Mouse (Mus musculus) thymus, adult 18-20 months (tissue): ENCODE measurements around the gene Comp.

Source experiments
- DNase-seq, 2 experiments: peaks; one replicate each; pipeline ENCODE4 v3.0.0; 2022; ENCODE audit warnings: mixed read lengths in 2 of 2

The Comp gene

DNA sequence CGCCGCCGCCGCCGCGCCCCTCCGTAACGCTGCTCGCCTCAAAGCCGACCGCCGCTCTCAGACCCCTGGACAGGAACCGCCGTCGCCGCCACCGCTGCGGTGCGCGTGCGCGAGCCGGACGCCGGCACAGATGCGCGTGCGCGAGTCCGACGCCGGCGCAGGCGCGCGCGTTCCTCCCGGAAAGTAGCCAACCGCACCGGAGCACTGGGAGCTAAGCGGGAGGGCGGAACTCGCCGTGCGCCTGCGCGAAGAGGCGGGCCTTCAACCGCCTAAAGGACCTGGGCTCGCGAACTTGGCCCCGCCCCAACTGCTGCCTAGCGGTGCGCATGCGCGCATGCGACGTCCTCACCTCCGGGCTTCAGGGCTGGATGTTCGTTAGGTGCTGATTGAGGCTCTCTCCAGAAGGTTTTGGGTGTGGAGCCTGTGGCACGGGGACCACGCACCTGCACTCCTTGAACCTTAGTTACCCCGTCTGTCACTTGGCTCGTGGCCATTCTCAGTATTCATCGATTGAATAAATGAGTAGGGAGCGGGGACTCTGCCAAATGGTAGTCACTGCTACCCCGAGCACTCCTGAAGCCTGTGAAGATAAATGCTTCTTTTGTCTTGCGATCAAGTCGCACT lies 20.1 kb upstream of the Comp start, which contains the start of gene Upf1:
Upf1 (minus strand) TSS at position 85 of the 624 bp plus-strand sequence.
- DNase-seq = peak; percentile 98 to 99

DNA sequence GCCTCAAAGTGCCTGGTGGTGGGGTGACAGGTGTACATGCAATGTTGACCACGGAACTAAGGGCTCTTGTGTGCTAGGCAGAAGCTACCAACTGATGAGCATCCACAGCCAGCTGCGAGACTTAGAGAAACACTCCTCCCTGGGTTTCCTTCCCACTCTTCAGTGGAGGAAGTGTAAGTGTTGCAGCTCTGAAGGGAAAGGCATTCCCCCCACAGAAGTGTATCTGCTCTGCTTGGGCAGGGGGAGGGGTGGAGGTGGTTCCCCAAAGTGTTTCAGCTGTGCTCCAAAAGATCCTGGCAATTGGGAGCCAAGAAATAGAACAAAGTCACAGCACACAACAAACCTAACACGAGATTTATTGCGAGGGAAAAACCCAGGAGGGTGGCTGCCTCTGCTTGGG lies 19.4 kb upstream of the Comp start:
- no peak for DNase-seq

DNA sequence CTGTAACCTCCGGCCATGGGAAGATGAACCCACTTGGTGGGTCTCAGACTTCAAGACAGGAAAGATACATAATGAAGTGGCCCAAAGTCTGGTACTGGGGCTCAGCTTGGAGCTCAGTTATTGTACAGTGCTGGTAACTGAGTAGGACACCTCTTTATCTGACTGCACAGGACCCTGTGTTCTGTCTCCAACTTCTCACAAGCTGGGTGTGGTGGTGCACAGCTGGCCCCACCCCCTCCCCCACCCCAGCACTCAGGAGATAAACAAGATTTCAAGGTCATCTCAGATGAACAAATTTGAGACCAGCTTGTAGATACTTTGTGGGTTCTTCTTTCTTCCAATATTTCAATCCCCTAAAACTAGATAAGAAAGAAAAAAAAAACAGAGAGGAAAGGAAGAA lies 17.2 kb upstream of the Comp start:
- DNase-seq = no peak

DNA sequence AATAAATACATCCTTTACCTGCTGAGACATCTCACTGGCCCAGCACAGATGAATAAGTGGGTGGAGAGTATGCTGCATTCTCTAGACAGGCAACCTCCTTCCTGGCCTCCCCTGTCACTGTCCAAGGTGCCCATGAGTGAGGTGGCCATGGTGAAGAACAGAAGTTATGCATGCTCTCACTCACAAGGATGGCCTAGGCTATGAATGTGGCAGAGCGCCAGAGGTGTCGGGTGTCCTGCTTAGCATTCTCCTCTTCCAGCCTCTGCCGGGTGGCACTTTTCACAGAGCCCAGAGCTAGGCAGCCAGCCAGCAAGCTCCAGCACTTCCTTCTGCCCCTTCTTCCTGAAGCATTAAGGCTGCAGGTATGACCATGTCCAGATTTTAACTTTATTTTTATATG lies 13.9 kb upstream of the Comp start:
- DNase-seq = no peak

DNA sequence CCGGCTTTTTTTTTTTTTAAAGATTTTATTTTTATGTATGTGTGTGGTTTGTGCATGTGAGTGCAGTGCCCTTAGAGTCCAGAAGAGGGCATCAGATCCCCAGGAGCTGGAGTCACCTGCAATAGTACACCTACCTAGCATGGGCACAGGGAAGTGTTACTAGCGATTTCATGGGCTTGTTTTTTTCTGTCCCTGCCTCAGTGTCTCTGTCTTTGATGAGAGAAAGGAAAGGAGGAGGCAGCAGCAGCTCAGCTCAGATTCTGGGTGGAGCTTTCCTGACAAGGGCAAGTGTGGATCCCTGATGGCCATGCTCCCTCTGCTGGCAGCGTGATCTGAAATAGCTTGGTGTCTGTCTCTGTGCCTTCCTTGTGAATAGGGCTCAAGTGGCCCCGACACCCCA lies 12.6 kb upstream of the Comp start:
- no peak for DNase-seq

DNA sequence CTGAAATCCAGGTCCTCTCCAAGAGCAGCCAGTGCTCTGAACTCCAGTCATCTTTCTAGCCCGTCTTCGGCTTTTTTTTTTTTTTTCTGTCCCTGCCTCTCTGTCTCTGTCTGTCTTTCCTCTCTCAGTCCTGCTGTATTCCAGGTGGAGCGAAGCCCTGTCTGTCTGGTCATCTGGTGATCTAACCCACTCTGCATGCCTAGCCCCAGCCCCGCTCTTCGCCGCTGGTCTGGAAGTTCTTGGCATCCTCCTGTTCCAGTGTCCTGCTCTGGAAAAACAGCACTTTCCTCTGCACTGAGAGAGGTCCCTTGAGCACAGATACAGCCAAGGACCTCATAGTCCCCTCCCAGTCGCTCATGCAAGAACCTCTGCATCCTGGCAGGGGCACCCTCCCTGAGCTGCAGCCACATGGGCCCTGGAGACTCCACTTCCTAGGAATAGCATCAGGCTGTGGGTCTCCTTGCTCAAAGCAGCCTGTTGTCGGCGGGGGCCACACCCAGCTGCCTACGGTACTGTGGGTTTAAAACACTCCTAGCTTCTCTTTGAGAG lies 11.8 kb upstream of the Comp start:
- DNase-seq = no peak

DNA sequence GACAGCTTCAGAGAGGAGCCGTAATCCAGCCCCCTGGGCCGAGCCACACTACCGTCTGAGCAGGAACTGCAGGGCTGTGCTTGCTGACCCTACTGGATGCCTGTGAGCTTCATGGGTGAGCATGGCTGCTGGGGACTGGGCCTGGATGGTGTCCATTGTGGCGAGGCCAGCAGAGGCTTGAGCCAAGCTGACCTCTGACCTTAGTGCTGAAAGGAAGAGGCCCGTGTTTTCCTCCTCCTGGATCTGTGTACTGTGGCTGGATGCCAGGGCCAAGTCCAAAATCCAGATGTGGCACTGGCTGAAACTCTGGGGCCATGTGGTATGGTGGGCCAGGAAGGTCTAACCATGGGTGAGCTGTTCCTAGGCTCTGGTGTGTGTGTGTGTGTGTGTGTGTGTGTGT lies 9.3 kb upstream of the Comp start:
- no peak for DNase-seq

DNA sequence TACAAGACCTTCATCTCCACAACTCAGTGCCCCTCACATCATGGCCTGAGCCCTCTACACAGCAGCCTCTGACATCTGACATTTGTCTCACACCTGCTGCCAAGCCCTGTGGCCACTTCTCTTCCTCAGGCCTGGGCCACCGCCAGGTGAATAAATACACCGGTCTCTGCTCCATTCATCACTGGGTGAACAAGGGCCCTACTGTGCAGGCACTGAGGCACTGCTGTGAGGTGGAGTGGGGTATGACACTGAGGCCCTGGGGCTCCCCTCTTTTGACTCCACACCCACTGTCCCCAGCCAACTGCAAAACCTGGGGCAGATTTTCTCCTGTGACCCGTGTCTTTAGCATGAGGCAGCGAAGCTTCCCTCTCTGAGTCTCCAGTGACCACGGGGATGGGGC lies 6.8 kb upstream of the Comp start:
- no peak for DNase-seq

DNA sequence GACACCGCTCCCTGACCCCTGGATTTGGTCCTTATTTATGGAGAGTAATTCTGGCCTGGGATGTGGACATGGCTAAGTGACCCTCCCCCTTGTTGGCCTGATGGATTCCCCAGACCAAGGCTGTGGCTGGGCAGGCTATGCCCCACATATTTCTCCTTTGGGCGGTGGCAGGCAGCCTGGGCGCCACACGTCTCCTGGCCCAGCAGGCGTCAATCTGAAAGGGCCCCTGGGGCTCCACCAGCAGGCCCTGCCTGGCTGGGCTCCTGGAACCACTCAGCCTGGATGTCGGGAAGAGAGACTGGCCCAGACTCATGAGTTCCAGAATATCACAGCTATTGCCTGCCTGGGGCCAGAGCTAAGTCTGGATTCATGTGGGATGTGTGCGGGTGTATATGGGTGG lies 2.9 kb upstream of the Comp start:
- DNase-seq = no peak

DNA sequence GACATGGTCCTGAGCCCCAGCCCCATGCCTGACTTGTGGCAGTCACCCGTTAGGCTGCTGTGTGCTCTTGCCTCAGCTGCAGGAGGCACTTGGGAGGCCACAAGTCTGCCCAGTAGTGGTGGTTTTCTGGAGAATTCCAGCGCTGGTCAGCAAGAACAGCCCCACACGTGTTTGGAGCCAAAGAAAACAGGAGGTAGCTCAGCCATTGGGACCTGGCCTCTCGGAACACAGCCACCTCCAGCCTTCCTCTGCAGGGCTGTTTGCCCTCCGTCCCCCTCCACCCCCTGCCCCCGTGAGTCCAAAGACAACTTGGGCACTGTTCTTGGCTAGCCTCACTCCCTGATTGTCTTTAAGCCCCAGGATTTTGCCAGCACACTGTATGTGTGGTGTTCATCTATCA lies 1.4 kb upstream of the Comp start:
- no peak for DNase-seq

DNA sequence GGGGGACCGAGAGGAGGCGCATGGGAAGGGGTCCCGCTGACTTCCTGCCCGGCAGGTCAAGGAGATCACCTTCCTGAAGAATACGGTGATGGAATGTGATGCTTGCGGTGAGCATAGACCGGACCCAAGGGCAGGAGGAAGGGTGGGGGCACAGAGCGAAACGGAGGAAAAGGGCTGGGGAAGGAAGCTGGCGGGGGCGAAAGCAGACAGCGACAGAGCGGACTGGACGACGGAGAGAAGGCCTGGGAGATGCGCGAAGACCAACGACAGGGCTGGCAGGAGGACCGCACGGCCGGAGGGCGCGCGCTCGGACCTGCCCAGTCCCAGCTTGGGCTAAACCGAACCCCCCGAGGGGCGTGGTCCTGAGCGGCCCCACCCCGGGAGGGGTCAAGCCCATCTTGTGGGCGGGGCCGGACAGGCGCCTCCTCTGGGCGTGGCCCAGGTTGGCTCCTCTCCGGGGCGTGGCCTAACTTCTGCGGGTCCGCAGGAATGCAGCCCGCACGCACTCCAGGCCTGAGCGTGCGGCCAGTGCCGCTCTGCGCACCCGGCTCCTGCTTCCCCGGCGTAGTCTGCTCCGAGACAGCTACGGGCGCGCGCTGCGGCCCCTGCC lies 1.1 kb downstream of the Comp start:
- DNase-seq = peak in 1 of 2 experiments; percentile 33

DNA sequence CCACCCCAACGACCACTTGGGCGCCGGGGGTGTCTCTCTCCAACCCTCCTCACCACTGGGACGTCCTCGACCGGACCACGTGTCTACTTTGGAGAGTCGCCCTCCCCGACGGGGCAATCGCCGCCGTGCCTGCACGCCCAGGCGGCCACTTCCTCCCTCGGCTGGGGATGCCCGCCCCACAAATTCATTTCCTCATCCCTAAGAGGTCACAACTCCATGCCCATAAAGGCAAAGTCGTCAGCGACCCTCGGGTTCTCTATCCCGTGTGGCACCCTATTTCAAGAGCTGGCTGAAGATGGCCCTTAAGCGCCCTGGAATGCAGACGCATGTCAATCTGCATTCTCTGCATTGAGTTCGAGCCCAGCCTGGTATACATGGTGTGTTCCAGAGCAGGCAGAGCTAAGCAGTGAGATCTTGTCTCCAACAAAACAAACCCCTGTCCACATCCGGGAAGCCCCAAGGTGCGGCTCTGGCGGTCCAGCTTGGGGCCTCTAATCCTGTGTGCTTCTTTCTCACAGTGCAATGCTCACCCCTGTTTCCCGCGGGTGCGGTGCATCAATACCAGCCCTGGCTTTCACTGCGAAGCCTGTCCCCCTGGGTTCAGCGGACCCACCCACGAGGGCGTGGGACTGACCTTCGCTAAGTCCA lies 2.0 kb downstream of the Comp start:
- DNase-seq = no peak

DNA sequence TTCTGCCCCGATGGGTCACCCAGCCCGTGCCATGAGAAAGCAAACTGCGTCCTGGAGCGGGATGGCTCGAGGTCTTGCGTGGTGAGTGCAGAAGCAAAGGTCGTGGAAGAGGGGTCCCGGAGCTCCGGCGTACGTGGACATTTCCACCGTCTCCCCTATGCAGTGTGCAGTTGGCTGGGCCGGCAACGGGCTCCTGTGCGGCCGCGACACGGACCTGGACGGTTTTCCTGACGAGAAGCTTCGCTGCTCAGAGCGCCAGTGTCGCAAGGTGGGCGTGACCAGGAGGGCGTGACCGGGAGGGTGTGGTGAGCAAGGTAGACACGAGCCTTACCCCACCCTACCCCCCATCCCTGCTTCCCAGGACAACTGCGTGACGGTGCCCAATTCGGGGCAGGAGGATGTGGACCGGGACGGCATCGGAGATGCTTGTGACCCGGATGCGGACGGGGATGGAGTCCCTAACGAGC lies 3.0 kb downstream of the Comp start:
- DNase-seq = no peak

DNA sequence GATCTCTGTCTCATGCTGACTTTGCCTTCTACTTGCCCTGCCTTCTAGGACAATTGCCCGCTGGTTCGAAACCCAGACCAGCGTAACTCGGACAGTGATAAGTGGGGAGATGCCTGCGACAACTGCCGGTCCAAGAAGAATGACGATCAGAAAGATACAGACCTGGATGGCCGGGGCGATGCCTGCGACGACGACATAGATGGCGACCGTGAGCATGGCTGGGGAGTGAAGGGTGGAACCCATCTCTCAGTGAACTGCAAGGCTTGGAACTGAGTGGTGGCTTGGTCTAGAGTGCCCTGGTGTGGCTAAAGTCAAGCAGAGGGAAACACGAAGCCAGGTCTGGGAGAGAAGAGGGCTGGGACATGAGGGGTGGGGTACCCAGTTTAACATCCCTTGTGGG lies 3.7 kb downstream of the Comp start:
- DNase-seq = no peak

DNA sequence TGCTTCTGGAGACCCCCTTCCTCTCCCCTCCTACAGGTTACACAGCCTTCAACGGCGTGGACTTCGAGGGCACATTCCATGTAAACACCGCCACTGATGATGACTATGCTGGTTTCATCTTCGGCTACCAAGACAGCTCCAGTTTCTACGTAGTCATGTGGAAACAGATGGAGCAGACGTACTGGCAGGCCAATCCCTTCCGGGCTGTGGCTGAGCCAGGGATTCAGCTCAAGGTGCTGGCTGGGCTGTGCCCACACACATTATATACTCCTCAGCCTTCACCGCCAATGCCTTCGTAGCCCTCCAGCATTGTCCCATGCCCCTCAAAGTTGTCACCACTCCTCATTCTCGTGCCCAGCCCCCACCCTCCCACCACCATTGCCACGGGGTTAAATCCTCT lies 6.7 kb downstream of the Comp start:
- DNase-seq = no peak

DNA sequence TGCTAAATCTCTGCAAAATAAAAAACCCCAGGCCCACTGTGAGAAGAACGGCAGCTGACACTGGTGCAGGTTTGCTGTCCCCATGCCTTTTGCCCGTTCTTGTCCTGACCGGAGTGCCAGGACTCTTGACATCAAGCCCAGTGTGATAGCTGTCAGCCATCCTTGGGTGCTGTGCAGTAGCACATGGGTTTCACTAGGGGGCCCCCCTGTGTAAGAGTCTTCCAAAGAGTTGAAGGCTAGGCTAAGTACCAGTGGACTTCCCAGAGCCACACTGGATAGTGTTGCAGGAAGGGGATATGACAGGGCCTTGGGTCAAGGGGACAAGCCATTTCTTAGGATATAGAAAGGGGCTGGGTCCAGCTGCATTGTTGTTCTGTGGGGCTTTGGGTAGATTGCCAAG lies 9.9 kb downstream of the Comp start:
- DNase-seq = peak in 1 of 2 experiments; percentile 26

DNA sequence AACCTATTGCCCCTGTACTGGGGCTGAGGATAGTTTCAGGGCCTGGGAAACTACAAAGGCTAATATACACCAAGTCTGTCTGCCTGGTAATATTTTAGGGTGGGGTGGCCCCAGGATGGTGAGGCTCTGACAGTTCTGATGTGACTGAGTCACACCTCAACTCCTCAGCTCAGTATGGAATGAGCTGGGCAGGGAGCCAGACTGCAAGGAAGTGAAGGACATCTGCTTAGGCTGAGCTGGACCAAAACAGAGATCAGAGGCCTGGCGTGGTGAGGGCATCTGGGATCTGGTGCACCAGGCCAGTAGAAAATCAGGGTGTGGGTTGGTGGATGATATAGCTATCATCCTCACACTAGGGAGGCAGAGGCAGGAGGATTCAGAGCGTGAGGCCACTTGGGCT lies 16.3 kb downstream of the Comp start:
- DNase-seq = no peak

DNA sequence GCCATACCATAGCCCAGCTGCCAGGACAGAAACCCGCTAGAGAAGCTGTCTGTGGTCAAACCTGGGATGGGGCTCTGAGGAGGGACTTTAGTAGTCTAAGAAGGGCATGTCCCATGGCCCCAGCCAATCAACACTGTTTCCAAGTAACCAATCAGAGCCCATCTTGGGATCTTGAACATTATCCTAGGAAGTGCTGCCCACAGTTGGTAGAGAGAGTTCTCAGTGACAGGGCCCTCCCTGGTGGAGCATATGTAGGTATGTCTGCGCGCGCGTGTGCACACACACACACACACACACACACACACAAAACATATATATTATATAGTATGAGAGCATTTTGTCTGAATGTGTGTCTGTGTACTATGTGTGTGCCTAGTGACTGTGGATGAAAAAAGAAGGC lies 19.7 kb downstream of the Comp start:
- DNase-seq = no peak

DNA sequence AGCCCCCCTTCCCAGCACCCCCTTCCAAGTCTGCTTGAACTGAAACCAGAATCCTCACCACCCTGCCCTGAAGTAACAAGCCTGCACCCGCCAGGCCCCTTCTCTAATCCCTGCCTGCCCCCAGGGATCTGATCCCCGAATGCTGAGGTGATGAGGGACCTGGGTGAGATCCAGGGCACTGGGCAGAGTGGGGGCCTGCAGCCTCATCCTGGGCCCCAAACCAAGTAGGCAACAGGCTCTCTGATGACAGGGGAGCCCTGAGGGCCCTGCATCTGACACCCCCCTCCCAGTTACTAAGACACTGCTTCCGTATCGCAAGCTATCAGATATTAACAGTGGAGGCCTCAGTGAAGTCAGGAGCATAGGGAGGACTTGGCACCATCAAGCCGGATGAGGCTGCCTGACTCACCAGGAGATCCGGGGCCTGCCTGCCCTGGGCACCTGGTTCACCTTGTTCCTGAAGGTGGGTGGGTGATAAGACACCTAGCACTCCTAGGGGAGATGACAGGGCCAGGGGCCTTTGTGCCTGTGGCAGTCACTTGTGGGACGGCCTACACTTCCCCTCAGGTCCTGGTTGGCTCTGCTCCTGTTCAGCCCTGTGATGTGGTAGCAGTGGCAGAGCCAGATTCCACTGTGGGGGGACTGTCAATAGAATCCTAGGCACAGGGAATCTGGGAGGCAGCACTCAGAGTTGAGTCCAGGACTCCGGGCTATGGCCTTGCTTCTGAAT lies 21.1 kb downstream of the Comp start:
- no peak for DNase-seq

DNA sequence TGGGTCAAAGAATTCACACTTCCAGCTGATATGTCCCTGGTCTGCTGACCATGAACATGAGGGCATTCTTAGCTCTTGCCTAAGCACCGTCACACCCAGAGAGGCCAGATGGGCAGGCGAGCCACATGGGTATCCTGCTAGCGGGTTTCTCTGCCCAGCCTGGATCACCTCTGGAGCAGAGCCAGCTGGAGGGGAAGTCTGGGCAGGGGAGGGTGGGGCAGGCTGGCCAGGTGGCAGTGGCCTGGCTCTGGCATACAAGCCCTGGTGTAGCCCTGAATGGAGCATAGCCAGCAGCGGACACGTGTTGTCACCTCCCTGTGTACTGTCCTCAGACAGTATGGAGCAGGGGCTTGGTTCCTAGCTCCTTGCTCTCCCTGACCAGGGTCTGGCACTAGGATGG lies 22.3 kb downstream of the Comp start:
- no peak for DNase-seq

DNA sequence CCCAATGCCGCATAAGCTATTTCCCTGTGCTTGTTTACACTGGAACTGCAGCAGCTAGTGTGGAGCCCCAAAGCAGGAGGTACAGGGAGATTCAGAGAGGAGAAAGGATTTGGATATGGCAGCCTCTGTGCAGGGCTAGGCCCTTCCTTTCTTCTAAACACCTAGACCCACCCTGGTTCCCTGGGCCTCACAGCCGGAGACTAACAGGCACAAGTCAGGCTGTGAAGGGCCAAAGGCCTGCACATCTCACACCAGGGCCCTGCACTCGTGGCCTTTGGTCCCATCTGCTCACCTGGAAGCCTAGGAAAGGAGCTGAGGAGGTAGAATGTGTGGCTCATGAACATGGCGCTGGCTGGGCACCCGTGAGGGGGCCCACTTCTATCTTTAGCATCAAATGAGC lies 22.8 kb downstream of the Comp start:
- no peak for DNase-seq

DNA sequence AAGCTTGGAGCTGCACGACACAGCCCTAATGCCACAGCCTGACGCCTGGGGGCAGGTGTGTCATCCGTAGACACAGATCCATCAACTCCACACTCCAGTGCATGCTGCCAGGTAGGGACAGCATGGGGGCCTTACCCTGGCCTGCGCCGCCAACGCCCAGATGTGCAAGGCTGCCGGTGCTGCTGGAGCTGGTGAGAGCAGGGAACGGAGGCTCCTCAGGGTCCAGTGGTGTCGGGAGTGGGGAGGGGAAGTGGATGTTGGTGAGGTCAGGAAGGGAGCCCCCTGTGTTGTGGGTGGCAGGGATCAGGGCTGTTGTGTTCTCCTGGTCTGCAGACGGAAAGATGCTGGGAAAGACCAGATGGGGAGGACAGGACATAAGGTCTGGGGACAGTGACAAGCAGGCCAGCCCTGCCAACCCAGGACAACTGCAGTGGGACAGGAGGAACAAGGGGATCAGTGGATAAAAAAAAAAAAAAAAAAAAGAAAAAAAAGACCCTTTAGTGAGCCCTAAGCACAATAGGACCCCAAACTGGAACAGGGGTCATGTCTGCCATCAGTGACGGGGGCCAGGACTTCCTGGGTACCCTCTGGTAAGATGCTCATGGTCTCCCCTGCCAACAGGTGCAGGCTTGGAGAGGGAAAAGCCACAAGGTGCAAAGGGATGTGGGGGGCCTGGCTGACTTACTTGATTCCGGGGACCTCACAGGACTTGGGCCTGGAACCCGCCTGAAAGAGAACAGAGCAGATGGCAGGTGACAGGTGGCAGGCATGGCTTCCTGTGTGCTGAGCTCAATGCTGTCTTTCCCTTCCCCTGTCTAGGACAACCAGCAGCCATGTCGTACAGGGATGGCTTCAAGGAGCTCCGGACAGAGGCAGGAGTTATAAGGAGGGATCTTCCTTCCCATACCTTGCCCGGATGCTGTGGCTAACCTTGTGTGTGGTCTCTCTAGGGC lies 24.5 kb downstream of the Comp start:
- no peak for DNase-seq
